Mouse (Mus musculus): ENCODE data around the gene Ugcg. TPM values are rescaled to one million over a fixed set of nuclear protein-coding genes. Genes with fewer than 3 reads are reported as not detected.

The Ugcg gene
- polyA plus RNA-seq, 1 experiment from 2014 or later, result 24.7 TPM

DNA sequence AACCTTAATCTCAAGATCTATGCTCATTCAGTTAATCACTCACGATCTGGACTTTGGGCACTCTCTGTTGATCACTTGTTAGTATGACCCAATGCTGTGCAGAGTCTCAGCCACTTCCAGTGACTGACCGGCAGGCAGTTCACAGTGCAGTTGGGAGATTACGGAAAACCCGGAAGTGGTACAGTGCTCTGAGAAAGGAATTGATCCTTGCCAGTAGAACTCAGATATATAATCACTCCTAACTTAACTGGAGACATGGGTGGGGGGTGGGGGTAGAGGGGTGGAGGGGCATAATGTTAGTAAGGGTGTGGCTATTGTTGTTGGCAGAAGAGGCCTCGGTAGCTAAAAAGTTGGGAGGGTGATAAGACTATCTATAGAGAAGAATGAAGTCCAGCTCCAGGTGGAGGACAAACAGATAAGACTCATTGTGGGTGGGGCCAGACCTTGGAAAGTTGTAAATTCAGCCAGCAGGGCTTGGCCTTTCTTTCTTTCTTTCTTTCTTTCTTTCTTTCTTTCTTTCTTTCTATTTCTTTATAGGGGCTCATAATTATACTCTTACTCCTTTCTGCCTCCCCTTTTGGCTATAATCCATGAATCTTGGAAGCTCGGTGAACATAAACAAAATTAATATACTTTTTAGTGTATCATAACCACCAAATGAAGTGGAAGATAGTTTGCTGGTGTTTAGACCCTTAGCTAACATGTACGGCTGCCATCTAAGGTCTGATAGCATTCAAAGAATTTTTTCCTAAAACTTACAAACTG, 55.9 kb downstream of the Ugcg start:
- Histone ChIP-seq H3K9ac (no peak overlapping the region), H3K27ac (no peak overlapping the region), H3K27me3 (ENCODE audit: control insufficient read depth, insufficient read depth, low read length) (no peaks in the 10 kb centered on the region), H3K4me2 (replicated peaks) (no peak overlapping the region), H3K36me3 (replicated peaks; ENCODE audit: control insufficient read depth, insufficient read depth) (no peaks in the 10 kb centered on the region), H3K9me3 (ENCODE audit: control insufficient read depth, low read length) (no peaks in the 10 kb centered on the region), H3K4me3 (replicated peaks; ENCODE audit: low read length) (no peak overlapping the region), H3K4me1 (replicated peaks; ENCODE audit: control insufficient read depth, insufficient read depth, low read length) (no peaks in the 10 kb centered on the region)
- DNase-seq (ENCODE audit: low spot score) (no peak), ATAC-seq (ENCODE audit: low FRiP score) (no peak)
- 87% methylated on average over 7 of the region's 7 CpGs for WGBS

DNA sequence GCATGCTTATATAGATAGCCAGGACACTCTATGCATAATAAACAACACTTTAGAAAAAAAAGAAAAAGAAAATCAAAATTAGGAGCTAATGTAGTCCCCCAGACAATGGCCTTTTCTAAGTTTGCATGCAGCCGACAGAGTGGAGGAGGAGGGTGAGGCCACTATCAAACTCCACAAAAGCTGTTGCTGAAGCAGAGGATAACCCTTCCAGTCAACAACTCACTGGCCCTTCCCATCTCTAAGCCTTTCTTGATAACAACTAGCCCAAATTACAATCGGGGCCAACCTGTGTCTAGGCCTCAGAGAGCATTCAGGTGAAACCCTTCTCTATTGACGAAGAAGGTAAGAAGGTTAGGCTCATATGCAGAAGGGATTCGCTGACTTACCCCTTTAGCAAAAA, 56.7 kb downstream of the Ugcg start:
- ATAC-seq (ENCODE audit: low FRiP score) (no peak), DNase-seq (ENCODE audit: low spot score) (no peak)
- no peaks in the 10 kb centered on the region for H3K4me1 ChIP-seq (replicated peaks; ENCODE audit: control insufficient read depth, insufficient read depth, low read length)
- no peaks in the 10 kb centered on the region for H3K9me3 ChIP-seq (ENCODE audit: control insufficient read depth, low read length)
- no peak overlapping the region for H3K4me2 ChIP-seq (replicated peaks)
- no peak overlapping the region for H3K4me3 ChIP-seq (replicated peaks; ENCODE audit: low read length)
- H3K36me3 ChIP-seq (replicated peaks; ENCODE audit: control insufficient read depth, insufficient read depth), result no peaks in the 10 kb centered on the region
- no peak overlapping the region for H3K9ac ChIP-seq
- H3K27ac ChIP-seq, result no peak overlapping the region
- WGBS, result 87% methylated on average over 4 of the region's 4 CpGs
- no peaks in the 10 kb centered on the region for H3K27me3 ChIP-seq (ENCODE audit: control insufficient read depth, insufficient read depth, low read length)

DNA sequence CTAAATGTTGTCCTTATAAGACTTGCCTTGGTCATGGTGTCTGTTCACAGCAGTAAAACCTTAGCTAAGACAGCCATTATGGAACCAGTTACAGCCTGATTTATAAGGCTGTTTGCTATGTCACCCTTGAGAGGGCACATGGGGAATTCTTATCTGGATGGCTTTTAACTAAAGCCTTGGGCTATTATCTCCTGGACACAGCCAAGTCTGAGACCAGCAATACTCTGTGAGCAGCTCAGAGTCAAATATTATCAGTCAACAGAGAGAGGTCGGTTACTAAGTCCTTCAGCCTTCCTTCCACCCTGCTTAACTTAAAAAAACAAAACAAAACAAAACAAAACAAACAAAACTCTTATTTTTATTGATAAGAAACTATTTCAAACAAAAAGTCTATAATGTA, 58.5 kb downstream of the Ugcg start:
- 79% methylated on average over 1 of the region's 1 CpGs for WGBS

DNA sequence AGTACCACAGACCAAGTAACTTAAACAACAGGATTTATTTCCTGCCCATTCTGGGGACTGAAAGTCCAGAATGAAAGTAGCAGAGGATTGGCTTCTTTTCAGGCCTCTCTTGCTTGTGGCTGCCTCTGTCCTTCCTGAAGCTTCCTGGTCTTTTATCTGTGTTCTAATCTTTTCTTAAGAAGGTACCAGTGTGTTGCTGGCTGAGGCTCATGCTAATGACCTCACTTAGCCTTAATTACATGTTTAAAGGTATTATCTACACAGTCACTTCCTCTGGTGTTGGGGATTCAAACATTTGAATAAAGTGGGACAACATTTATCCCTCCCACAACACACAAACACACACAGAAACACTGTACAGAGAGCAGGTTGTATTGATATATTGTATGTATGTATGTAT, 59.0 kb downstream of the Ugcg start:
- Histone ChIP-seq H3K4me3 (replicated peaks; ENCODE audit: low read length) (no peak overlapping the region), H3K27ac (no peak overlapping the region), H3K36me3 (replicated peaks; ENCODE audit: control insufficient read depth, insufficient read depth) (no peaks in the 10 kb centered on the region), H3K4me1 (replicated peaks; ENCODE audit: control insufficient read depth, insufficient read depth, low read length) (no peaks in the 10 kb centered on the region), H3K9ac (no peak overlapping the region), H3K9me3 (ENCODE audit: control insufficient read depth, low read length) (no peaks in the 10 kb centered on the region), H3K4me2 (replicated peaks) (no peak overlapping the region), H3K27me3 (ENCODE audit: control insufficient read depth, insufficient read depth, low read length) (no peaks in the 10 kb centered on the region)
- DNase-seq (ENCODE audit: low spot score) (no peak), ATAC-seq (ENCODE audit: low FRiP score) (no peak)

More for the DNA sequence above, 58.5 kb downstream of the Ugcg start:
- no peaks in the 10 kb centered on the region for H3K27me3 ChIP-seq (ENCODE audit: control insufficient read depth, insufficient read depth, low read length)
- H3K4me3 ChIP-seq (replicated peaks; ENCODE audit: low read length), result no peak overlapping the region
- DNase-seq (ENCODE audit: low spot score), result no peak
- H3K4me1 ChIP-seq (replicated peaks; ENCODE audit: control insufficient read depth, insufficient read depth, low read length), result no peaks in the 10 kb centered on the region
- no peak overlapping the region for H3K4me2 ChIP-seq (replicated peaks)
- no peaks in the 10 kb centered on the region for H3K36me3 ChIP-seq (replicated peaks; ENCODE audit: control insufficient read depth, insufficient read depth)
- no peak overlapping the region for H3K27ac ChIP-seq
- no peaks in the 10 kb centered on the region for H3K9me3 ChIP-seq (ENCODE audit: control insufficient read depth, low read length)
- no peak overlapping the region for H3K9ac ChIP-seq
- ATAC-seq (ENCODE audit: low FRiP score), result no peak

DNA sequence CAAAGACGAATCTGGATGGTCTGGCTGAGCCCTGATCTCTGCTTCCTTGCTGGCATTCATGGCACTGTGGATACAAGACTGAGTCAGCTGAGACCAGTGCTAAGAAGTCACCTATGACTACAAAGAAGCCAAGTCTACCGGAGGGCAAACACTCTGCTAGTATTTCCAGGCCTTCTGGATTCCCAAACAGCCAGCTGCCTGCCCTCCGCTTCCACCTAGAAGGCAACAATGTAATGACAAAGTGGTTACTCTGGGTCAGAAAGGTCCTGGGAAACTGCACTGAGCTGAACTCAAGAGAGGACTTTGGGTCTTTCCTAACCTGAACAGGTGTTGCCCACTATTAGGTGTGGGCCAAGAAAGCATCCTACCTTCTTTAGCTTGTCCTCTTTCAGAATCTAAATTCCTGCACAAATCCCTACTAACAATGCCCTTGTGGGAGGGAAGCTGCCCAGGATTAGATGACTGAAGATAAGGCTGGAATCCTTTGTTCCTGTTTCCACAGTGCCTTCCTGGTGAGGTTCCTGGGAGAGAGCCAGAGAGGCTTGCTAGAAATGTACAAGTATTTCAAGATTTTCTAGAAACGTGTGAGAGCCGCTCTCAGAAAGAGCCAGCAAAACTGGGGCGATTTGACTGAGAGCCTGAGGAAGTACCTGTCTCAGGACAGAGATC, 63.5 kb downstream of the Ugcg start:
- Histone ChIP-seq H3K4me1 (replicated peaks; ENCODE audit: control insufficient read depth, insufficient read depth, low read length) (no peaks in the 10 kb centered on the region), H3K27ac (no peak overlapping the region), H3K4me3 (replicated peaks; ENCODE audit: low read length) (no peak overlapping the region), H3K4me2 (replicated peaks) (no peak overlapping the region), H3K27me3 (ENCODE audit: control insufficient read depth, insufficient read depth, low read length) (no peaks in the 10 kb centered on the region), H3K9me3 (ENCODE audit: control insufficient read depth, low read length) (no peaks in the 10 kb centered on the region), H3K9ac (no peak overlapping the region), H3K36me3 (replicated peaks; ENCODE audit: control insufficient read depth, insufficient read depth) (no peaks in the 10 kb centered on the region)
- 90% methylated on average over 6 of the region's 6 CpGs for WGBS
- DNase-seq (ENCODE audit: low spot score), result no peak
- no peak for ATAC-seq (ENCODE audit: low FRiP score)

DNA sequence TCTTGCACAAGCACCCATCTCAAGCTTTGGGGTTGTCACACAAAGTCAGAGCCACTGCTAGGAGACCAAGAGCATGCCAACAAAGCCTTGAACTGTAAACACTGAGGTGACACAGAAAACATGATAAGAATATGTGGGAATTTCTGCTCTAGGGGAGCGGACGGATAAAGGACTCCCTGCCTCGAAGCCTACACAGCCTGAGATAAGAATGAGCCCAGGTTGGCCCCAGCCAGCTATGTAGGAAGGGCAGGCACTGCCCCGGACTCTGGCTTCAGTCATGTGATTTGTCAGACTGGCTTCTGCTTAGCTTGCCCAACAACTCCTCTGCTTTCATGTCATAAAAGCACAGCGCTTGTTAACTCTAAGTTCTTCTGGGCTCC, 64.0 kb downstream of the Ugcg start:
- Histone ChIP-seq H3K27ac (no peak overlapping the region), H3K4me3 (replicated peaks; ENCODE audit: low read length) (no peak overlapping the region), H3K27me3 (ENCODE audit: control insufficient read depth, insufficient read depth, low read length) (no peaks in the 10 kb centered on the region), H3K4me2 (replicated peaks) (no peak overlapping the region), H3K4me1 (replicated peaks; ENCODE audit: control insufficient read depth, insufficient read depth, low read length) (no peaks in the 10 kb centered on the region), H3K9ac (no peak overlapping the region), H3K9me3 (ENCODE audit: control insufficient read depth, low read length) (no peaks in the 10 kb centered on the region), H3K36me3 (replicated peaks; ENCODE audit: control insufficient read depth, insufficient read depth) (no peaks in the 10 kb centered on the region)
- ATAC-seq (ENCODE audit: low FRiP score), result no peak
- 87% methylated on average over 5 of the region's 5 CpGs for WGBS
- DNase-seq (ENCODE audit: low spot score), result no peak

DNA sequence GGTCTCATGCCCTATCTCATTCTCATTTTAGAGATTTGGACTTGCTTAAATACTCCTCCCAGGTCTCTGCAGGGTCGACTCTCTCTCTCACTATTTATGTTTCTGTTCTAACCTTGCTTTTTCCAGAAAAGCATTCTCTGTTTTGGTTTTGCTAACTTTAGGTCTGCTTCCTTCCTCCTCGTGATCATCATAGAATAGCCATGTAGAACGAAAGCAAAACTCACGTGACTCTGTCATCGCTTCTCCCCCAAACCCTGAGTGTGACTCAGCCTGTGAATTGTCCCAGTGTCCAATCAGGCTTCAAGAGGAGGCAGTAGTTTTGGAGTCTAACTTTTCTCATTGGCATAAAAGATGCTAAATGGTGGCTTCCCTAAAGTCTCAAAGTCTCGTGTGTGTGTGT, 65.3 kb downstream of the Ugcg start:
- 90% methylated on average over 6 of the region's 6 CpGs for WGBS
- no peaks in the 10 kb centered on the region for H3K36me3 ChIP-seq (replicated peaks; ENCODE audit: control insufficient read depth, insufficient read depth)
- H3K4me1 ChIP-seq (replicated peaks; ENCODE audit: control insufficient read depth, insufficient read depth, low read length), result no peaks in the 10 kb centered on the region
- no peak overlapping the region for H3K9ac ChIP-seq
- H3K9me3 ChIP-seq (ENCODE audit: control insufficient read depth, low read length), result no peaks in the 10 kb centered on the region
- no peak for DNase-seq (ENCODE audit: low spot score)
- H3K27ac ChIP-seq, result no peak overlapping the region
- no peak for ATAC-seq (ENCODE audit: low FRiP score)
- H3K4me2 ChIP-seq (replicated peaks), result no peak overlapping the region
- H3K27me3 ChIP-seq (ENCODE audit: control insufficient read depth, insufficient read depth, low read length), result no peaks in the 10 kb centered on the region
- no peak overlapping the region for H3K4me3 ChIP-seq (replicated peaks; ENCODE audit: low read length)

DNA sequence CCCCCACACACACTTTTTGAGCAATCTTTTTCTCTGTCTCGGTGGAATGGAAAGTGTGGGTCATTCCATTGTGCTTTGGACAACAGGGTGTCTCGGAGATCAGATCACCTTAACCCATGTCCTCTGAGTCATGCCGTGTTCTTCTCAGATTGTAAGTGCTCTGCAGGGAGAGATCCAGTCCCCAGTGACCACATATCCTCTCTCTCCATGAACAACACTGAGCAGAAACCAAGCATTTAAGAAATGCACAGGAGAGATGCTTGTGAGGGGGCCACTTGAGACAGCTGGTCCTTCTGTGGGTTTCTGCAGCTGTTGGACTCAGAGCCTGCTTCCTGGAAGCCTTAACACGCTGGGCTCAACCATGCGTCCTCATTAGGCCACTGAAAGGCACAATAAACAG, 66.9 kb downstream of the Ugcg start:
- H3K27ac ChIP-seq, result no peak overlapping the region
- no peaks in the 10 kb centered on the region for H3K27me3 ChIP-seq (ENCODE audit: control insufficient read depth, insufficient read depth, low read length)
- no peak overlapping the region for H3K4me3 ChIP-seq (replicated peaks; ENCODE audit: low read length)
- no peaks in the 10 kb centered on the region for H3K4me1 ChIP-seq (replicated peaks; ENCODE audit: control insufficient read depth, insufficient read depth, low read length)
- ATAC-seq (ENCODE audit: low FRiP score) (no peak), DNase-seq (ENCODE audit: low spot score) (no peak)
- H3K36me3 ChIP-seq (replicated peaks; ENCODE audit: control insufficient read depth, insufficient read depth), result no peaks in the 10 kb centered on the region
- no peaks in the 10 kb centered on the region for H3K9me3 ChIP-seq (ENCODE audit: control insufficient read depth, low read length)
- 79% methylated on average over 5 of the region's 5 CpGs for WGBS
- no peak overlapping the region for H3K9ac ChIP-seq
- no peak overlapping the region for H3K4me2 ChIP-seq (replicated peaks)

DNA sequence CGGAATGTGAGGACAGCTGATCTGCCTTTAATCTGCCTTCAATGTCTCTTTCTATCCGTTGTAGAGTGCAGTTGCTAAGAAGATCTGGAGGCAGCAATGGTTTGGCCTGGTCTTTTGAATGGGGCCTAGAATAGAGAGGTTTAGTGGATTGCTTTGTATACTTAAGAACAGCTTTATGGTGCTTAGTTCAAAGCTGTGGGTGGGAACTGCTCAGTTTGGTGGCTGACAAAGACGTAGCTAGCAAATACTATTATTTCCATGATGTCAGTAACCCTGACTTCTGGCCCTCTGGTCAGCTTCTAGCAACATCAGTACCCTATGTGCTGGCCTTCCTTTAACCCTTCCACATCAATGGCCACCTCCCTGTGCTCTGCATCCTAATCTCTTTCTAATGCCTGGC, 68.8 kb downstream of the Ugcg start:
- no peak overlapping the region for H3K27ac ChIP-seq
- WGBS, result 60% methylated on average over 3 of the region's 3 CpGs
- H3K9ac ChIP-seq, result no peak overlapping the region

More for the DNA sequence above, 68.8 kb downstream of the Ugcg start:
- DNase-seq (ENCODE audit: low spot score), result no peak
- Histone ChIP-seq H3K9me3 (ENCODE audit: control insufficient read depth, low read length) (no peaks in the 10 kb centered on the region), H3K4me3 (replicated peaks; ENCODE audit: low read length) (no peak overlapping the region), H3K36me3 (replicated peaks; ENCODE audit: control insufficient read depth, insufficient read depth) (no peaks in the 10 kb centered on the region), H3K4me2 (replicated peaks) (no peak overlapping the region), H3K4me1 (replicated peaks; ENCODE audit: control insufficient read depth, insufficient read depth, low read length) (no peaks in the 10 kb centered on the region), H3K27me3 (ENCODE audit: control insufficient read depth, insufficient read depth, low read length) (no peaks in the 10 kb centered on the region)
- ATAC-seq (ENCODE audit: low FRiP score), result no peak
